Mouse (Mus musculus): ENCODE data around the gene Rassf1. TPM values are rescaled to one million over a fixed set of nuclear protein-coding genes. Genes with fewer than 3 reads are reported as not detected.

Rassf1 gene
- polyA plus RNA-seq, 1 experiment from 2014 or later, result 87.7 TPM

DNA sequence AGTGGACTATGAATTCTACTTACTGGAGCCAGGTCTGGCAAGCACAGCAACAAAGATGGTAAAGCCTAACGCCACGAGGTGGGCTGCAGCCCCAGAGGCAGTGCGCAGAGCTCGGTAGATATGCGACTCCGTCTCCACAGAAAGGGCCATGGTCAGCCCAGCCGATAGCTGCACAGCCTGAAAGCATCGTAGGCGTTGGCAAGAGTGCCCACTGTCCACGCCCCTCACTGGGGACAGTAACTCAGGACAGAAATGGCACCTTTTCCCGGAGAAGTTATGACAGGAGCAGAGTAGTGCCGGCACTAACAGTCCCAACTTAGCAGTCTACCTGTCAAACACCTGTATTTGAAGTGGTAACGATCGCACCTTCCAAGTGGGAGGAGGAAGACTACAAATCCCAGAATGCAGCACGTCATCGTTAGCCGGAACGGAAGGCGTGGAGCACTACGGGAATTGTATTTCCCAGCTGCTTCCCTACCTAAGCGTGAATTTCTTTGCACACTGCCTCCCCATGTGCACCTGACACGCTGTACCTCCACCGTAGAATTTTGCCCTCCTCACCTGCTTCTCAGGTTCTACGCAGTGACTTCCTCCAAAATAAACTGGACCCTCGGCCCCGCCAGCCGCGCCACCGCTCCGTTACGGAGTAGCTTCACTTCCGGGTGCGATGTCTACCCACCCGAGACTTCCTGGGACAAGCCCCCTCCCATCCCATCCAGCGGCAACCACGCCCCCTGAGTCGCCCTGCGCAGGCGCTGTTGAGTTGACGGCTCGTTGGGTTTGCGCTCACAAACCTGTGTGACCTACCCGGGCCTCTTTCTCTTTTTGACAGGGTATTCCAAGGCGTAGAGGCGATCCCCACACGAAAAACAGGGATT is 9.6 kb upstream of the Rassf1 start, which contains the start of the genes Cyb561d2 and Nprl2:
TSS of gene Cyb561d2 (minus strand) at position 720 of the 878 bp plus-strand sequence.
TSS of gene Nprl2 (plus strand) at position 753 of the 878 bp plus-strand sequence.
- ATAC-seq (ENCODE audit: insufficient number of reproducible peaks, low FRiP score, low TSS enrichment, low read depth), result peak; percentile 85
- peaks cover 37% of the 10 kb centered on the region for H3K4me1 ChIP-seq
- H3K4me2 ChIP-seq (replicated peaks), result peak within 1 kb of the TSS; percentile 91
- peak within 1 kb of the TSS; percentile 81 for H3K4me3 ChIP-seq (replicated peaks)
- H3K27me3 ChIP-seq, result no peaks in the 10 kb centered on the region
- peaks cover 56% of the 10 kb centered on the region for H3K36me3 ChIP-seq
- WGBS, result under 1% methylated on average over 46 of the region's 46 CpGs
- peak within 1 kb of the TSS; percentile 75 for H3K27ac ChIP-seq (replicated peaks)
- no peaks in the 10 kb centered on the region for H3K9me3 ChIP-seq (replicated peaks)
- H3K9ac ChIP-seq, result peak within 1 kb of the TSS; percentile 59

DNA sequence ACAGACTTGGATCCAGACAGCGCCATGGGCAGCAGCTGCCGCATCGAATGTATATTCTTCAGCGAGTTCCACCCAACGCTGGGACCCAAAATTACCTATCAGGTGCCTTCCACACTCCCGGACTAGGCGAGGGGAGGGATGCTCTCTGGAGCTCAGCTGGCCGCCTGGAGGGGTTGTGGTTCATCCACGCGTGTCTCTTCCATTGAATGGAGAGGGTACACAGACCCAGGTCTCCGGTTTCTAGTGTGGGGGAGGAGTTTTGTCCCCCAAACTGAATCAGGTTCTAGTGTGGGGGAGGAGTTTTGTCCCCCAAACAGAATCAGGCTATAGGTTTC is 9.0 kb upstream of the Rassf1 start:
- no peak for ATAC-seq (ENCODE audit: insufficient number of reproducible peaks, low FRiP score, low TSS enrichment, low read depth)
- Histone ChIP-seq H3K4me2 (replicated peaks) (peak overlapping the region; percentile 91), H3K27ac (replicated peaks) (peak overlapping the region; percentile 75), H3K4me1 (peaks cover 37% of the 10 kb centered on the region), H3K36me3 (peaks cover 53% of the 10 kb centered on the region), H3K9ac (peak overlapping the region; percentile 59), H3K9me3 (replicated peaks) (no peaks in the 10 kb centered on the region), H3K4me3 (replicated peaks) (peak overlapping the region; percentile 81), H3K27me3 (no peaks in the 10 kb centered on the region)
- 1% methylated on average over 11 of the region's 11 CpGs for WGBS

DNA sequence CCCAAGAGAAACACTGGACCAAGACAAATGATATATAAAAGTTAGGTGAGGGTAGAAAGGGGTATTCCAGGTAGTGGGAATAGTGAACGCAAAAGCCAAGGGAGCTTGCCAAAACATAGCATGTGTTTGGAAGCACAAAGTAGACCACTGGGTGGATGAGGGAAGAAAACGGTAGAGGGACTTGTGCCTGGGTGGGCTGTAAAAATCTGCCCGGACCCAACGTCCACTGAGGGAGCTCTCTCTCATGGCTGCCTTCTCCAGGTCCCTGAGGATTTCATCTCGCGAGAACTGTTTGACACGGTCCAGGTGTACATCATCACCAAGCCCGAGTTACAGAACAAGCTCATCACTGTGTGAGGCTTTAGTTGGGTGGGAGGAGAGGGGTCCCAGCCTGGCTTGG is 8.6 kb upstream of the Rassf1 start:
- peak overlapping the region; percentile 59 for H3K9ac ChIP-seq
- no peaks in the 10 kb centered on the region for H3K27me3 ChIP-seq
- no peaks in the 10 kb centered on the region for H3K9me3 ChIP-seq (replicated peaks)
- 0 out of 2 replicates have a peak overlapping the region, but pooled peaks have one; percentile 75 for H3K27ac ChIP-seq (replicated peaks)
- H3K4me3 ChIP-seq (replicated peaks), result peak overlapping the region; percentile 81
- H3K4me1 ChIP-seq, result peaks cover 38% of the 10 kb centered on the region
- peaks cover 49% of the 10 kb centered on the region for H3K36me3 ChIP-seq
- WGBS, result 35% methylated on average over 8 of the region's 8 CpGs
- ATAC-seq (ENCODE audit: insufficient number of reproducible peaks, low FRiP score, low TSS enrichment, low read depth), result no peak
- peak overlapping the region; percentile 91 for H3K4me2 ChIP-seq (replicated peaks)

DNA sequence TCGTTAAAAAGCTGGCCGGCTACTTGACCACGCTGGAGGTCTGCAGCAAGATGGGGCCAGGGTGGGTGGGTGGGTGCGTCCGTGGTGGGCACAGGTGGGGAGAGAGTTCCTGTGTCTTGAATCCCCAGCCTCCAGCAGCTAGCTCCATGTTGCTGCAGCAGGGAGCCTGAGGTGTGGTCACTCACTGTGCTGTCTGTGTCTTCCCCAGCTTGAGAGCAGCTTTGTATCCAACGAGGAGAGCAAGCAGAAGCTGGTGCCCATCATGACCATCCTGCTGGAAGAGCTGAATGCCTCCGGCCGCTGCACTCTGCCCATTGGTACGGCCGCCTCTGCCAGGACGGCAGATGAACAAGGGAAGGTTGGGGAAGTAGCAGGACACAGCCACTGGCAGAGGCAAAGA is 8.1 kb upstream of the Rassf1 start:
- no peaks in the 10 kb centered on the region for H3K27me3 ChIP-seq
- H3K4me3 ChIP-seq (replicated peaks), result no peak overlapping the region
- WGBS, result 86% methylated on average over 11 of the region's 11 CpGs
- H3K4me1 ChIP-seq, result peaks cover 41% of the 10 kb centered on the region
- H3K9ac ChIP-seq, result no peak overlapping the region
- H3K27ac ChIP-seq (replicated peaks), result no peak overlapping the region
- H3K36me3 ChIP-seq, result peaks cover 44% of the 10 kb centered on the region
- no peak overlapping the region; the same call in 1 of the 2 replicates for H3K4me2 ChIP-seq (replicated peaks)
- ATAC-seq (ENCODE audit: insufficient number of reproducible peaks, low FRiP score, low TSS enrichment, low read depth), result no peak
- no peaks in the 10 kb centered on the region for H3K9me3 ChIP-seq (replicated peaks)

DNA sequence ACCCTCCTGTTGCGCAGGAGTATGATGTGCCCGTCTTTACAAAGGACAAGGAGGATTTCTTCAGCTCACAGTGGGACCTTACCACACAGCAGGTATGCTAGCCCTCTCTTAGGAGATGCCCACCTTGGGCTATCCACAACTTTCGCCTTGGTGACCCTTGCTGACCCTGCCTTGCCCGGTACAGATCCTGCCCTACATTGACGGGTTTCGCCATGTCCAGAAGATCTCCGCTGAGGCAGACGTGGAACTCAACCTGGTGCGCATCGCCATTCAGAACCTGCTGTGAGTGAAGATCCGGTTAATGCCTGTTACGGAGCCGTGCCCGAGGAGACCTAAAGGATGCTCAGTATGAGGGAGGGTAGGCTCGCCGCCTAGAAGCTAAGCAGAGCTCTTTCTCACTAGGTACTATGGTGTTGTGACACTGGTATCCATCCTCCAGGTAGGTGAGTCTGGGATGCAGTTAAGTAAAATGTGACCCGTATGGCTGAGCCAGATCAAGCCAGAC is 7.1 kb upstream of the Rassf1 start:
- H3K27ac ChIP-seq (replicated peaks), result no peak overlapping the region
- H3K4me1 ChIP-seq, result peaks cover 41% of the 10 kb centered on the region
- peaks cover 34% of the 10 kb centered on the region for H3K36me3 ChIP-seq
- ATAC-seq (ENCODE audit: insufficient number of reproducible peaks, low FRiP score, low TSS enrichment, low read depth), result no peak
- whole genome bisulfite sequencing, result 93% methylated on average over 17 of the region's 17 CpGs
- no peaks in the 10 kb centered on the region for H3K27me3 ChIP-seq
- no peaks in the 10 kb centered on the region for H3K9me3 ChIP-seq (replicated peaks)
- H3K4me2 ChIP-seq (replicated peaks), result no peak overlapping the region
- no peak overlapping the region for H3K9ac ChIP-seq
- no peak overlapping the region for H3K4me3 ChIP-seq (replicated peaks)

DNA sequence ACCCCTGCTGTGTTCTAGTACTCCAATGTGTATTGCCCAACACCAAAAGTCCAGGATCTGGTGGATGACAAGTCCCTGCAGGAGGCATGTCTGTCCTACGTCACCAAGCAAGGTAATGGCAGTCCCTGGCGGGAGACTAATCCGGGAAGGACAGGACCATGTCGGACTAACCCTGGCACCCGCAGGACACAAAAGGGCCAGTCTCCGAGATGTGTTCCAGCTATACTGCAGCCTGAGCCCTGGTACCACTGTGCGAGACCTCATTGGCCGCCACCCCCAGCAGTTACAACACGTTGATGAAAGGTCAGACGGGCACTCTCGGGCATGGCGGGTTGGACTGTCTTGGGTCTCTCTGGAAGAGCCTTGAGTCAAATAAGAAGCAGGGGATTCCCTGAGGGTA is 6.6 kb upstream of the Rassf1 start:
- H3K27ac ChIP-seq (replicated peaks), result no peak overlapping the region
- no peaks in the 10 kb centered on the region for H3K9me3 ChIP-seq (replicated peaks)
- H3K9ac ChIP-seq, result no peak overlapping the region
- H3K36me3 ChIP-seq, result peaks cover 29% of the 10 kb centered on the region
- 91% methylated on average over 12 of the region's 12 CpGs for WGBS
- ATAC-seq (ENCODE audit: insufficient number of reproducible peaks, low FRiP score, low TSS enrichment, low read depth), result no peak
- H3K4me1 ChIP-seq, result peaks cover 44% of the 10 kb centered on the region
- no peak overlapping the region for H3K4me3 ChIP-seq (replicated peaks)
- no peak overlapping the region for H3K4me2 ChIP-seq (replicated peaks)
- H3K27me3 ChIP-seq, result no peaks in the 10 kb centered on the region

GRCm38 (mm10) chr9:107545199-107545598 is 6.2 kb upstream of the Rassf1 start:
- H3K4me3 ChIP-seq (replicated peaks), result no peak overlapping the region
- peaks cover 25% of the 10 kb centered on the region for H3K36me3 ChIP-seq
- no peak overlapping the region for H3K27ac ChIP-seq (replicated peaks)
- H3K4me1 ChIP-seq, result peaks cover 47% of the 10 kb centered on the region
- H3K9me3 ChIP-seq (replicated peaks), result no peaks in the 10 kb centered on the region
- H3K4me2 ChIP-seq (replicated peaks), result no peak overlapping the region
- no peak overlapping the region for H3K9ac ChIP-seq
- 81% methylated on average over 10 of the region's 10 CpGs for WGBS
- ATAC-seq (ENCODE audit: insufficient number of reproducible peaks, low FRiP score, low TSS enrichment, low read depth), result no peak
- no peaks in the 10 kb centered on the region for H3K27me3 ChIP-seq

DNA sequence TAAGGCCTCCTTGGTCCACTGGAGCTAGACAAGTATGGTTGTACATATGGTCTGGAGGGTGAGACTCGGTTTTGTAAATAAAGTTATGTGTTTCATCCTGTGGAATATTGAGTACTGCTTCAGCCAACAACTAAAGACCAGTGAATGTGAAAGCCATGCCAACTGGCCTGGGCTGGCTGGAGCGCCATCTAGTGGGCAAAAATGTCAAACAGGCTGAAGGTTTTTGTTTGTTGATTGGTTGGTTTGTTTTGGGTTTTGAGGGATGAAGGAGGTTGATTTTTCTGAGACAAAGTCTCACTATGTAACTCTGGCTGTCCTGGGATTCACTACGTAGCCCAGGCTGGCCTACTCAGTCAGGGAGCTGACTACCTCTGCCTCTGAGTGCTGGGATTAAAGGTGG is 5.8 kb upstream of the Rassf1 start:
- Histone ChIP-seq H3K4me3 (replicated peaks) (no peak overlapping the region), H3K27ac (replicated peaks) (no peak overlapping the region), H3K27me3 (no peaks in the 10 kb centered on the region), H3K4me2 (replicated peaks) (no peak overlapping the region), H3K36me3 (peaks cover 22% of the 10 kb centered on the region), H3K9me3 (replicated peaks) (no peaks in the 10 kb centered on the region), H3K9ac (no peak overlapping the region), H3K4me1 (peaks cover 49% of the 10 kb centered on the region)
- 11% methylated on average over 3 of the region's 3 CpGs for WGBS
- ATAC-seq (ENCODE audit: insufficient number of reproducible peaks, low FRiP score, low TSS enrichment, low read depth), result no peak

GRCm38 (mm10) chr9:107547026-107547425 is 4.3 kb upstream of the Rassf1 start, which contains the start of gene Zmynd10:
Gene Zmynd10, plus strand, starts transcription at chr9:107547298.
- peaks cover 54% of the 10 kb centered on the region for H3K4me1 ChIP-seq
- peak; percentile 52; the same call in 1 of the 2 replicates for ATAC-seq (ENCODE audit: insufficient number of reproducible peaks, low FRiP score, low TSS enrichment, low read depth)
- H3K4me2 ChIP-seq (replicated peaks), result peak within 1 kb of the TSS; percentile 41
- 2% methylated on average over 20 of the region's 20 CpGs for WGBS
- no peaks in the 10 kb centered on the region for H3K27me3 ChIP-seq
- H3K9me3 ChIP-seq (replicated peaks), result no peaks in the 10 kb centered on the region
- H3K36me3 ChIP-seq, result peaks cover 22% of the 10 kb centered on the region
- no peak within 1 kb of the TSS for H3K9ac ChIP-seq
- 0 out of 2 replicates have a peak within 1 kb of the TSS, but pooled peaks have one; percentile 23 for H3K27ac ChIP-seq (replicated peaks)
- H3K4me3 ChIP-seq (replicated peaks), result peak within 1 kb of the TSS; percentile 18

- Histone ChIP-seq H3K9ac (no peak overlapping the region), H3K4me1 (peaks cover 56% of the 10 kb centered on the region), H3K4me3 (replicated peaks) (no peak overlapping the region), H3K36me3 (peaks cover 22% of the 10 kb centered on the region), H3K27ac (replicated peaks) (no peak overlapping the region), H3K9me3 (replicated peaks) (no peaks in the 10 kb centered on the region), H3K4me2 (replicated peaks) (no peak overlapping the region), H3K27me3 (no peaks in the 10 kb centered on the region)
- ATAC-seq (ENCODE audit: insufficient number of reproducible peaks, low FRiP score, low TSS enrichment, low read depth), result no peak
- whole genome bisulfite sequencing, result 79% methylated on average over 5 of the region's 5 CpGs
Measured at GRCm38 (mm10) chr9:107547957-107548356, 3.4 kb upstream of the Rassf1 start.

- Histone ChIP-seq H3K9me3 (replicated peaks) (no peaks in the 10 kb centered on the region), H3K27me3 (no peaks in the 10 kb centered on the region), H3K36me3 (peaks cover 17% of the 10 kb centered on the region), H3K9ac (no peak overlapping the region), H3K4me3 (replicated peaks) (no peak overlapping the region), H3K27ac (replicated peaks) (no peak overlapping the region), H3K4me2 (replicated peaks) (no peak overlapping the region), H3K4me1 (peaks cover 62% of the 10 kb centered on the region)
- 89% methylated on average over 10 of the region's 10 CpGs for WGBS
- ATAC-seq (ENCODE audit: insufficient number of reproducible peaks, low FRiP score, low TSS enrichment, low read depth), result no peak
Measured at GRCm38 (mm10) chr9:107548820-107549219, 2.5 kb upstream of the Rassf1 start.
